Mouse (Mus musculus) limb, embryonic 14.5 days (tissue): ENCODE data around the gene Vmn1r88. TPM values are rescaled to one million over a fixed set of nuclear protein-coding genes. Genes with fewer than 3 reads are reported as not detected.
"Not testable (repeated sequence)": the region's sequence is repeated elsewhere in the genome, so short reads cannot be mapped to it uniquely, and the experiment has no call there.

Source experiments
- ATAC-seq: fragments of 200-750 bp; cut with Nextera tagmentation; 2 replicates; pipeline ENCODE4 v1.8.0; 2017; ENCODE audit warnings: low read depth, moderate number of reproducible peaks, moderate TSS enrichment; ENCODE audit not compliant: low FRiP score
- DNase-seq: peaks from one replicate; pipeline ENCODE4 v3.0.0-alpha.2; 2015; ENCODE audit warnings: low spot score
- H3K27ac ChIP-seq: fragments of 300-500 bp; sonication (generic); replicated peaks from 2 replicates; pipeline ENCODE4 v1.5.1; 2014; ENCODE audit warnings: low read depth, mild to moderate bottlenecking, low read length, moderate library complexity, mixed read lengths
- H3K27me3 ChIP-seq: fragments of 300-500 bp; sonication (generic); 2 replicates; pipeline ENCODE4 v1.6.1; 2014; ENCODE audit warnings: low read length, mixed read lengths; ENCODE audit not compliant: control insufficient read depth, insufficient read depth
- H3K36me3 ChIP-seq: fragments of 300-500 bp; sonication (generic); 2 replicates; pipeline ENCODE4 v1.6.1; 2014; ENCODE audit warnings: mild to moderate bottlenecking, low read length, moderate library complexity, mixed read lengths; ENCODE audit not compliant: control insufficient read depth, insufficient read depth
- H3K4me1 ChIP-seq: fragments of 300-500 bp; sonication (generic); 2 replicates; pipeline ENCODE4 v1.6.1; 2014; ENCODE audit warnings: antibody characterized with exemption, low read length, mixed read lengths; ENCODE audit not compliant: control insufficient read depth, insufficient read depth
- H3K4me2 ChIP-seq: fragments of 300-500 bp; sonication (generic); replicated peaks from 2 replicates; pipeline ENCODE4 v1.6.1; 2014; ENCODE audit warnings: low read depth, mild to moderate bottlenecking, low read length, moderate library complexity; ENCODE audit not compliant: severe bottlenecking
- H3K4me3 ChIP-seq: fragments of 300-500 bp; sonication (generic); replicated peaks from 2 replicates; pipeline ENCODE4 v1.5.1; 2014; ENCODE audit warnings: low read length
- H3K9ac ChIP-seq: fragments of 300-500 bp; sonication (generic); 2 replicates; pipeline ENCODE4 v1.6.1; 2014; ENCODE audit warnings: mild to moderate bottlenecking, low read depth, low read length, moderate library complexity; ENCODE audit not compliant: severe bottlenecking
- H3K9me3 ChIP-seq: fragments of 300-500 bp; sonication (generic); 2 replicates; pipeline ENCODE4 v1.6.1; 2016; ENCODE audit warnings: low read length; ENCODE audit not compliant: control insufficient read depth
- POLR2A ChIP-seq: fragments of 200-500 bp; IDR thresholded peaks from 2 replicates; pipeline ENCODE4 v1.8.0; 2012; ENCODE audit warnings: inconsistent platforms, mild to moderate bottlenecking, moderate library complexity, borderline replicate concordance; ENCODE audit not compliant: insufficient read depth, insufficient read length; ENCODE audit errors: extremely low read depth
- WGBS: fragments of 180-500 bp; shearing (Covaris S2); extraction: QIAGEN DNeasy Blood & Tissue Kit; methylation state at CpG from one replicate; pipeline ENCODE4 v1.1.7; 2014; 5-methylcytosine and 5-hydroxymethylcytosine counted together
- polyA plus RNA-seq, 2 experiments: library from polyadenylated mRNA; depleted of rRNA in 1 of 2; stranded (reverse) in 1 of 2; unstranded in 1 of 2; fragments of >200 nt; fragmentation: Nextera tagmentation in 1 of 2; extraction: Ambion mirVana in 1 of 2; gene quantifications; 2 replicates each; pipeline versions ENCODE4 v1.2.1 to v1.2.3; 2012 to 2014

Vmn1r88 gene
- 0.01 TPM in 1 of 2 replicates, not detected in the other for polyA plus RNA-seq (2012; rRNA removed)
- polyA plus RNA-seq (2014; fragmentation: Nextera tagmentation; extraction: Ambion mirVana) = not detected in 2 replicates

DNA sequence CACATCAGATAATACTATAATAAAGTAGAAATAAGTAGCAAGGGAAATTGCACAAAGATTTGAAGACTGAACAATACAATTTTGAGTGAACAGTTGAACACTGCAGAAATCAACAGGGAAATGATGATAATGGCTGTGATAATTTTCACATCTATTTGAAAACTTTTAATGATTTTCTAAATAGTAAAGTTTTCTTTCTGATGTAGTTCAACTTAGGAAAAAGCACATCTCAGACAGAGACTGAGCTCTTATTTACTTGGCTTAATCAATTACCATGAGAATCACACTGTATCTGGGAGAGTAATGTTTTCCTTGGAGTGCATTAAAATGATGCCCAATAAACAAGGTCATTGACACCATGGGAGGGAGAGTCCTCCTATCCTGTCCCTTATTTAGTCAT is at the start of gene Vmn1r88:
TSS of gene Vmn1r88 (plus strand) at position 301 of the 400 bp plus-strand sequence.
- Histone ChIP-seq H3K27me3 (no peaks in the 10 kb centered on the region), H3K4me3 (no peak within 1 kb of the TSS)
- TF ChIP-seq POLR2A = no peak

DNA sequence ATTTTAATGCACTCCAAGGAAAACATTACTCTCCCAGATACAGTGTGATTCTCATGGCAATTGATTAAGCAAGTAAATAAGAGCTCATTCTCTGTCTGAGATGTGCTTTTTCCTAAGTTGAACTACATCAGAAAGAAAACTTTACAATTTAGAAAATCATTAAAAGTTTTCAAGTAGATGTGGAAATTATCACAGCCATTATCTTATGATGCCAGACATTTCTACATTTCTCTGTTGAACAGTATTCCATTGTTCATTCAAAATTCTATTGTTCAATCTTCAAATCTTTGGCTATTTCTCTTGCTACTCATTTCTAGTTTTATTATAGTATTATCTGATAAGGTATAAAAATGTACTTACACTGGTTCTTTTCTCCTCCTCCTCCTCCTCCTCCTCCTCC is 39.6 kb upstream of the Vmn1r88 start, which contains the start of gene Vmn1r86:
TSS of gene Vmn1r86 (minus strand) at position 101 of the 400 bp plus-strand sequence.
- no peaks in the 10 kb centered on the region for H3K36me3 ChIP-seq
- H3K4me3 ChIP-seq = no peak within 1 kb of the TSS
- no peaks in the 10 kb centered on the region for H3K4me1 ChIP-seq
- H3K9me3 ChIP-seq = no peaks in the 10 kb centered on the region
- DNase-seq = no peak
- H3K27me3 ChIP-seq = no peaks in the 10 kb centered on the region
- no peak within 1 kb of the TSS for H3K4me2 ChIP-seq
- no peak within 1 kb of the TSS for H3K9ac ChIP-seq
- no peak for ATAC-seq
- H3K27ac ChIP-seq = no peak within 1 kb of the TSS
- TF ChIP-seq POLR2A = no peak

More for the DNA sequence above, at the start of gene Vmn1r88:
- no peak for DNase-seq
- Histone ChIP-seq H3K36me3 (no peaks in the 10 kb centered on the region), H3K9me3 (no peaks in the 10 kb centered on the region), H3K27ac (no peak within 1 kb of the TSS), H3K9ac (no peak within 1 kb of the TSS), H3K4me1 (no peaks in the 10 kb centered on the region), H3K4me2 (no peak within 1 kb of the TSS)
- no peak for ATAC-seq

DNA sequence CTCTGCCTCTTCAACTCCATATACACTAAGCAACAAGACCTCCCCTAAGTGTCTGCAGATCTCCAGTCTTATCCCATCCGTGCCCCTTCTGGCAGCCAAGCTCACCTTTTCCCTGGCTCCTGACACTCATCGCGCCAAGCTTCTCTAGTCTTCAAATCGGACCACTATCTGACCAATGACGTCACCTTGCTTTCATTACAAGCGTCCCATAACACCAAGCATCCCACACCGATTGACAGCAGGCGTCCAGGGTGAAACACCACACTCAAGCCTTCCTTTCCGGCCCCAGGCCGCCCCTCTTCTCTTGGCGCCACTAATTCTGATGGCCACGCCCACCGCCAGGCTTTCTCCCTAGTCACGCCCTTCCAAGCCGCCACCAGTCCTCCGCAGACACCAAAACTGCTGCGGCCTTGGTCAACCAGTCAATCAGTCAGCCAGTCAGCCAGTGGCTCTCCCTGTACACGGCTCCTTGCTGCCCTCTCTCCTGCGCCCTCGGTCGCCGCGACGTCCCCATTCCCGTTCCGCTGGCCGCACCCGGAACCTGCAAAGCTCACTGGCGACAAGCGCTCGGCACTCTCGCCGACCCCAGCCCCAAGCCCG is 35.7 kb upstream of the Vmn1r88 start:
- not testable (repeated sequence) for DNase-seq, H3K27me3 ChIP-seq, H3K9me3 ChIP-seq, H3K27ac ChIP-seq, H3K9ac ChIP-seq, H3K4me1 ChIP-seq, H3K36me3 ChIP-seq
- peak overlapping the region; percentile 31; the same call in 1 of the 2 replicates for H3K4me2 ChIP-seq
- WGBS = 0% methylated on average over 12 of the region's 34 CpGs
- ATAC-seq = peak; percentile 70
- H3K4me3 ChIP-seq = peak overlapping the region; percentile 13; the same call in 1 of the 2 replicates

DNA sequence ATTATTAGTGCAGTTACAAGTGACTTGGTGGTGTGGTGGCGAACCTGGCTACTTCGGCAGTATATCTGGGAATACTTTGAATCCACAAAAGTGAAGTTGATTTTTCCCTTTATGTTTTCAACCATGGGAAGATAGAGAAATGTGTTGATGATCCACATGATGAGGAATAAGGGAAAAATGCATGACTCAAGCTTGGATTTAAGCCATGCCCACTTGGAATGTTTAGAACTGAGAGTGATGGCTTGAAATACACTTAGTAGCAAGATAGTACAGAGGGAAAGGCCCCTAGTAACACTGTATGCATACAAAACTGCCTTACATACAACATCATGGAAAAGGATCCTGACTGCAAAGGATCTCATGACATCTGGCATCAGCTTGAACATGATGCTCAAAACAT is 27.5 kb upstream of the Vmn1r88 start:
- no peaks in the 10 kb centered on the region for H3K27me3 ChIP-seq
- ATAC-seq = no peak
- 87% methylated on average over 2 of the region's 2 CpGs for WGBS

DNA sequence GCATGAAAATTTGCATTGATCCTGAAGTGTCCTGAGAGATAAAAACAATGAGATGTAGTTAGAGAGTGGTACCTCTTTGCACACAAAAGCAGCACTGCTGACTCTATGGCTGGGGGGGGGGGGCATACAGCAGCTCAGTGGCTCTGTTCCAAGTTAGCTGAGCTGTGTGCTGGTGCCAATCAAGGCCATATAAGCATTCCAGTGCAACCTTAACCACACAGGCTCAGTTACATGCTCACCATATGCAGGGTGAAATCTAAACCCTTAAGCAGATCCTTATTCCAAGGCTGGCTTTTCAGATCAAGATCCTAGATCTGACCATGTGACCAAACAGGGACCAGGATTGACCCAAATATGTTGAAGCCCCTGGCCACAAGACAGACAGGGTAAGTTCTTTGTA is 22.0 kb upstream of the Vmn1r88 start:
- H3K36me3 ChIP-seq = no peaks in the 10 kb centered on the region
- no peaks in the 10 kb centered on the region for H3K4me1 ChIP-seq
- no peaks in the 10 kb centered on the region for H3K27me3 ChIP-seq
- no peak for TF ChIP-seq POLR2A
- no peak overlapping the region for H3K27ac ChIP-seq
- no peak overlapping the region for H3K9ac ChIP-seq
- no peak overlapping the region for H3K4me3 ChIP-seq
- H3K4me2 ChIP-seq = no peak overlapping the region
- no peaks in the 10 kb centered on the region for H3K9me3 ChIP-seq
- no peak for ATAC-seq
- DNase-seq = no peak

More for the DNA sequence above, 27.5 kb upstream of the Vmn1r88 start:
- Histone ChIP-seq H3K4me2 (no peak overlapping the region), H3K27ac (no peak overlapping the region), H3K9me3 (no peaks in the 10 kb centered on the region), H3K36me3 (no peaks in the 10 kb centered on the region), H3K4me1 (no peaks in the 10 kb centered on the region), H3K4me3 (no peak overlapping the region), H3K9ac (no peak overlapping the region)
- no peak for DNase-seq
- no peak for TF ChIP-seq POLR2A
